ENCODE assay signal across 9 mouse cellular contexts in genomic region chr9:78078240-78078639, GRCm38 (mm10). TPM values are rescaled to one million over a fixed set of nuclear protein-coding genes. Genes with fewer than 3 reads are reported as not detected.
A peak's percentile ranks its signal among the peaks of the same experiment; 100 is the strongest.
DNase-seq lines count a peak whose midpoint lies in the region; ATAC-seq and TF ChIP-seq lines count a peak whose summit lies in the region.
"Had no signal": no experiment of that assay in that cellular context is flagged by ENCODE, and none has a peak within 500 bp of the region (broad histone marks: within the 10 kb centered on the region; RNA-seq: fewer than 3 reads in every experiment).

No protein-coding gene starts in this region.

- H3K36me3 ChIP-seq in kidney, embryonic 15.5 days: peaks cover 17% of the 10 kb centered on the region
- peaks cover 6 to 15% of the 10 kb centered on the region in 2 experiments for H3K36me3 ChIP-seq in CH12.LX (replicated peaks in 1 of 2; ENCODE audit: control insufficient read depth in 1 of 2, insufficient read depth in 1 of 2, low read length in 1 of 2)
- peaks cover 15% of the 10 kb centered on the region for H3K36me3 ChIP-seq in kidney, embryonic 16.5 days (ENCODE audit: insufficient read depth, low read length)

- TF ChIP-seq POLR2A in CH12.LX (IDR thresholded peaks at IDR 0.05; ENCODE audit: low read depth, low read length): no peak

- H3K27me3 ChIP-seq in kidney, embryonic 15.5 days: no peaks in the 10 kb centered on the region
- no peaks in the 10 kb centered on the region for H3K27me3 ChIP-seq in CH12.LX (replicated peaks)
- no peaks in the 10 kb centered on the region for H3K27me3 ChIP-seq in kidney, embryonic 16.5 days (ENCODE audit: insufficient read depth, low read length)

- DNase-seq in cerebellum, postnatal 14 days: peak; percentile 13 to 16
- DNase-seq in cerebellum, postnatal 25 days: no peak
- DNase-seq in kidney, adult 9 months: peak; percentile 41
- no peak for DNase-seq in CH12.LX (ENCODE audit: extremely low read depth)
- no peak for DNase-seq in gastrocnemius, adult 8-10 months (ENCODE audit: low spot score in 2 of 2)
- no peak for DNase-seq in adrenal gland, adult 2 months
- DNase-seq: thymus, postnatal 14 days had no signal

- no peak overlapping the region for H3K4me2 ChIP-seq in kidney, embryonic 15.5 days
- no peak overlapping the region for H3K4me2 ChIP-seq in CH12.LX (ENCODE audit: insufficient read depth, low read depth, poor library complexity, severe bottlenecking)
- H3K4me2 ChIP-seq in kidney, embryonic 16.5 days (replicated peaks; ENCODE audit: low read depth, low read length): no peak overlapping the region

- ATAC-seq in kidney, embryonic 15.5 days (replicated peaks; ENCODE audit: low FRiP score): no peak
- ATAC-seq in kidney, embryonic 16.5 days (ENCODE audit: low FRiP score, low TSS enrichment): peak; percentile 42; the same call in 1 of the 2 replicates

- no peak for TF ChIP-seq EP300 in CH12.LX (IDR thresholded peaks at IDR 0.05; ENCODE audit: low read length)

- H3K4me1 ChIP-seq in kidney, embryonic 15.5 days: no peaks in the 10 kb centered on the region
- H3K4me1 ChIP-seq in CH12.LX (ENCODE audit: control insufficient read depth in 1 of 2, insufficient read depth in 2 of 2): peaks cover 0 to 8% of the 10 kb centered on the region in 2 experiments; a peak in 2 of 4 replicates
- H3K4me1 ChIP-seq in kidney, embryonic 16.5 days (ENCODE audit: insufficient read depth, low read length): no peaks in the 10 kb centered on the region

- no peaks in the 10 kb centered on the region for H3K79me2 ChIP-seq in CH12.LX (replicated peaks; ENCODE audit: control insufficient read depth, extremely low read depth, insufficient read depth, poor library complexity, severe bottlenecking)

- H3K9ac ChIP-seq in kidney, embryonic 15.5 days: no peak overlapping the region
- H3K9ac ChIP-seq in CH12.LX (ENCODE audit: insufficient read depth, low read depth): no peak overlapping the region
- no peak overlapping the region for H3K9ac ChIP-seq in kidney, embryonic 16.5 days (replicated peaks; ENCODE audit: low read length)

- dilution Hi-C loops in CH12.LX (cut with MboI; ENCODE audit: extremely low pct_ligation_motif_present, extremely low pct_unique_long_range_greater_than_20kb, low sequenced_read_pairs): no loop called here

- peak in 1 of 2 experiments; percentile 53; a peak in 2 of 4 replicates for TF ChIP-seq CTCF in CH12.LX (conservative IDR thresholded peaks at IDR 0.05 in 1 of 2, IDR thresholded peaks at IDR 0.05 in 1 of 2; ENCODE audit: low read depth in 2 of 2, low read length in 2 of 2)

- in situ Hi-C loops in CH12.LX (cut with MboI; ENCODE audit: low pct_ligation_motif_present, low pct_unique_long_range_greater_than_20kb, low sequenced_read_pairs): no loop called here

- no peaks in the 10 kb centered on the region for H3K9me3 ChIP-seq in kidney, embryonic 15.5 days (replicated peaks)
- H3K9me3 ChIP-seq in CH12.LX (replicated peaks; ENCODE audit: low read length): no peaks in the 10 kb centered on the region
- no peaks in the 10 kb centered on the region for H3K9me3 ChIP-seq in kidney, embryonic 16.5 days (ENCODE audit: low read length)

- H3K4me3 ChIP-seq in kidney, embryonic 15.5 days (replicated peaks): no peak overlapping the region
- no peak overlapping the region for H3K4me3 ChIP-seq in CH12.LX (replicated peaks in 1 of 3; ENCODE audit: low read depth in 2 of 3, low read length in 2 of 3, poor library complexity in 1 of 3)
- H3K4me3 ChIP-seq in kidney, embryonic 16.5 days (ENCODE audit: low read length): no peak overlapping the region

- peak; percentile 35 for TF ChIP-seq RAD21 in CH12.LX (IDR thresholded peaks at IDR 0.05; ENCODE audit: low read depth, low read length)

- WGBS in kidney, embryonic 15.5 days: 24% methylated on average over 2 of the region's 2 CpGs
- 51% methylated on average over 2 of the region's 2 CpGs for WGBS in kidney, embryonic 16.5 days

- H3K27ac ChIP-seq in kidney, embryonic 15.5 days: no peak overlapping the region
- H3K27ac ChIP-seq in CH12.LX (ENCODE audit: insufficient read depth, low read depth): no peak overlapping the region
- H3K27ac ChIP-seq in kidney, embryonic 16.5 days (ENCODE audit: low read length): no peak overlapping the region

TF ChIP-seq in CH12.LX, 34 proteins besides CTCF, POLR2A, EP300 and RAD21:
- TF ChIP-seq USF1 (IDR thresholded peaks at IDR 0.05; ENCODE audit: low read depth, low read length): no peak
- peak; percentile 24; the same call in 1 of the 2 replicates for TF ChIP-seq SMC3 (IDR thresholded peaks at IDR 0.05; ENCODE audit: low read depth, low read length)

RNA-seq across cellular contexts. Expression of gene Gcm1, which starts 26.5 kb away (rescaled TPM):
- polyA plus RNA-seq in kidney, embryonic 15.5 days (2015; fragmentation: Nextera tagmentation; extraction: Ambion mirVana): 0.55 and 1.2 TPM in 2 replicates
- total RNA-seq in CH12.LX (2012; rRNA removed) (not detected in 2 replicates), CH12.LX (2014; rRNA removed) (not detected in 2 replicates)
- not detected in 2 replicates for polyA plus RNA-seq in CH12.LX (2012; ENCODE audit: insufficient read length, low read depth)
- 1.1 and 1.2 TPM in 2 replicates for polyA plus RNA-seq in kidney, embryonic 16.5 days (2015; fragmentation: Nextera tagmentation; extraction: Ambion mirVana)
- total RNA-seq in gastrocnemius, adult 8-10 months (2022): not detected
- not detected for total RNA-seq in adrenal gland, adult 2 months (2021)
- not detected in 2 replicates for polyA plus RNA-seq in adrenal gland, adult 2 months (2012; rRNA removed)

RNA-seq across cellular contexts. Expression of gene Fbxo9, which starts 30.6 kb away (rescaled TPM):
- 38.4 and 40.1 TPM in 2 replicates for polyA plus RNA-seq in kidney, embryonic 15.5 days (2015; fragmentation: Nextera tagmentation; extraction: Ambion mirVana)
- total RNA-seq in CH12.LX (2012; rRNA removed) (18.3 and 20.8 TPM in 2 replicates), CH12.LX (2014; rRNA removed) (24.2 and 25.5 TPM in 2 replicates)
- 12.7 and 14.3 TPM in 2 replicates for polyA plus RNA-seq in CH12.LX (2012; ENCODE audit: insufficient read length, low read depth)
- 44.3 and 45.2 TPM in 2 replicates for polyA plus RNA-seq in kidney, embryonic 16.5 days (2015; fragmentation: Nextera tagmentation; extraction: Ambion mirVana)
- total RNA-seq in gastrocnemius, adult 8-10 months (2022): 10 to 100 TPM; 40.0 to 46.6 (median 41.9) TPM
- total RNA-seq in adrenal gland, adult 2 months (2021): 10 to 100 TPM; 82.7 to 93.8 TPM
- 85.0 and 100 TPM in 2 replicates for polyA plus RNA-seq in adrenal gland, adult 2 months (2012; rRNA removed)

RNA-seq across cellular contexts. Expression of gene Ick, which starts 30.8 kb away (rescaled TPM):
- polyA plus RNA-seq in kidney, embryonic 15.5 days (2015; fragmentation: Nextera tagmentation; extraction: Ambion mirVana): 24.2 and 25.0 TPM in 2 replicates
- total RNA-seq in CH12.LX (2012; rRNA removed) (3.4 and 4.8 TPM in 2 replicates), CH12.LX (2014; rRNA removed) (4.5 and 5.0 TPM in 2 replicates)
- polyA plus RNA-seq in CH12.LX (2012; ENCODE audit: insufficient read length, low read depth): 5.4 and 7.1 TPM in 2 replicates
- 21.7 and 24.5 TPM in 2 replicates for polyA plus RNA-seq in kidney, embryonic 16.5 days (2015; fragmentation: Nextera tagmentation; extraction: Ambion mirVana)
- total RNA-seq in gastrocnemius, adult 8-10 months (2022): 1 to 10 TPM; 4.8 to 5.6 (median 5.1) TPM
- 10 to 100 TPM; 18.7 to 20.1 TPM for total RNA-seq in adrenal gland, adult 2 months (2021)
- polyA plus RNA-seq in adrenal gland, adult 2 months (2012; rRNA removed): 14.9 and 16.9 TPM in 2 replicates

Comparison
In these comparisons a context has a peak if more than half of its experiments do, and no peak if none do; other contexts are left out.
1. DNase-seq: peak in cerebellum, postnatal 14 days (2 of 2) and kidney, adult 9 months (single experiment); none in cerebellum, postnatal 25 days (0 of 2), CH12.LX (single experiment), gastrocnemius, adult 8-10 months (0 of 2) and adrenal gland, adult 2 months (single experiment).